Mouse (Mus musculus) thymus, postnatal 25 days (tissue): ENCODE measurements around the gene Srcin1.

Experiments used
- DNase-seq: peaks from one replicate; pipeline ENCODE4 v3.0.0; 2022

Gene Srcin1

GRCm38 (mm10) chr11:97500720-97501448, 75.1 kb downstream of the Srcin1 start:
- no peak for DNase-seq

- DNase-seq: no peak
Measured at GRCm38 (mm10) chr11:97499865-97500719, 75.9 kb downstream of the Srcin1 start, which contains the start of gene 4933428G20Rik. TSS of gene 4933428G20Rik (minus strand) at chr11:97500340.

DNA sequence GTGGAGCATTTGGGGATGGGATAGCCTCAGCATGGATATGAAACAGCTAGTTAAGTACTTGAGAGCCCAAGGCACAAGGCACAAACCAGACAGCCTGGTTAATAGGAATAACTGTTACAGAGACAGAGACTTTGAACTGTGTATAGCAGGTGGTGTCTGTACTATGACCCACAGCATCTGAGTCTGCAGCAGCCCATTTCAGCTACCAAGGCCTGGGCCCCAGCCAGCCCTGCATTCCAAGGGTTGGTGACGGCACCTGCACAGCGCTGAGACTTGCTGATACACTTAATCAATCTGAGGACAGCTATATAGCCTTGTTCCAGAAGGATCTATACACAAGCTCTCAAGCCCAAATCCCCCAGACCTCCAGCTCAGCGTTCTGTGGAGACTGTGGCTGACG, 78.4 kb downstream of the Srcin1 start:
- no peak for DNase-seq

GRCm38 (mm10) chr11:97492836-97493235, 83.2 kb downstream of the Srcin1 start:
- no peak for DNase-seq

- no peak for DNase-seq
Measured at GRCm38 (mm10) chr11:97491640-97492039, 84.3 kb downstream of the Srcin1 start.

GRCm38 (mm10) chr11:97489589-97490324, 86.2 kb downstream of the Srcin1 start:
- DNase-seq: peak; percentile 86

DNA sequence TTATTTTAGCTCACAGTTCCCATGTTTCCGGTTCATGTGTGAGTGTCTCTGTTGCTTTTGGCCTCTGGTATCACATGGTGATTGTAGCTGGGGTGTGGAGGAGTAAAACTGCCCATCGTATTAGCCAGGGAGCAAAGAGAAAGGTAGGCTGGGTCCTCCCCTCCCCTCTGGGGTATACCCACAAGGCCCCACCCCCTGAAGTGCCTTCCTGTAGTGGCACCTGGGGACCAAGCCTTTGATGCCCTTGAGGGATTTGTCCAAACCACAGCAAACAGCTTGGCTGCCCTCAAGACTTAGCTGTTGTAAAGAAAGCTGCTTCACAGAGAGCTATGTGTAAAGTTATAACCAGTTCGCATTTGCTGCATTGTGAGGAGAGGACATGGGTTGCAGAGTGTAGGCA, 88.3 kb downstream of the Srcin1 start:
- peak; percentile 39 for DNase-seq

GRCm38 (mm10) chr11:97485661-97486060, 90.3 kb downstream of the Srcin1 start:
- no peak for DNase-seq

GRCm38 (mm10) chr11:97479824-97480223, 96.2 kb downstream of the Srcin1 start:
- no peak for DNase-seq

DNA sequence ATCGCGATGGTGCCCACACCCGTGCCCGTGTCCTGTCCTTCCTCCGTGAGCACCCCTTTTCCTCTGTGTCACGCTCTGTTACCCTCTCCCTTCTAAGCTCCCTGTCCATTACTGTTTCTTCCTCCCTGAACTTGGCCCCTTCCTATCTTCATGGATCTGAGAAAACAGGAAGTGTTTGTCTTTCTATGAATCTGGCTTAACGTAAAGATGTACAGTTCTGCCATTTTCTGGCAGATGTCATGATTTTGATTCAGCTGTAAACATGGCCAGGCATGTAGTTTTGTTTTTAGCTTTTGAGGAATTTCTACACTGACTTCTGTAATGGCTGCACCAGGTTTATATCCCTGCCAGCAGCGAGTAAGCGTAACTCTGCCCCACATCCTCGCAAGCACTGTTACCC, 96.9 kb downstream of the Srcin1 start:
- no peak for DNase-seq

DNA sequence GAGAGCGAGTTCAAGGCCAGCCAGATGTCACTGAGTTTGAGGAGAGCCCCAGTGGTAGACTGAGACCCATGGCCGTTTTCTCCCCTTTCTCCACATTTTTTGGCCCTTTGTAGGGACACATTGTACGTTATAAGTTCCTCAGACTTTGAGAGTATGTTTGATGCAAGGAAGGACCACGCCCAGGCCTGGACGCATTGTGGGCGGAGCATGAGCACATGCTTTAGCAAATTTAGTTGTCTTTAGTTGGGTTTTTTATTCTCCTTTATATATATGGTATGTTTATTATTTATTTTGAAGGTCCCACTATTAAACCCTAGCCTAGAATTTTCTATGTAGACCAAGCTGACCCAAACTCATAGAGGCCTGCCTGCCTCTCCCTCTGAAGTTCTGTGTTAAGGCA, 97.6 kb downstream of the Srcin1 start:
- no peak for DNase-seq

DNA sequence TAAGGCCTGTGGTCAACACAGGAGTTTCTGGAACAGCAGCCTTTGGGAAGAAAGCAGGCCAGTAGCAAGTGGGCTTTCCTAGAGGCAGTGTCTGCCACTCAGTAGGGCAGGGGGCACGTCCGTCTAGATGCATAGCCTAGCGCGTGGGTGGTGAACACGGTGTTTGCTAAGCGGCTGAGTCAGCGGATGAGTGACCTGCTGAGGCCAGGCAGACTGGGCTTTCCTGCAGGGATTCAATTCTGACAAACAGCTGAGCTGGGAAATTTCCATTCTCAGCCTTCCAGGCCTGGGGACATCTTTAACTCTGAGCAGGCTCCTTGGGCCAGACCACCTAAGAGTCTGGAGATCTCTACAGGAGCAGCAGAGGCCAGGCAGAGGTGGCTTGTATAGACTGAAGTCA, 98.6 kb downstream of the Srcin1 start:
- DNase-seq: no peak

- peak; percentile 71 for DNase-seq
Measured at GRCm38 (mm10) chr11:97476334-97477095, 99.5 kb downstream of the Srcin1 start.

GRCm38 (mm10) chr11:97471276-97471675, 104.7 kb downstream of the Srcin1 start:
- no peak for DNase-seq

DNA sequence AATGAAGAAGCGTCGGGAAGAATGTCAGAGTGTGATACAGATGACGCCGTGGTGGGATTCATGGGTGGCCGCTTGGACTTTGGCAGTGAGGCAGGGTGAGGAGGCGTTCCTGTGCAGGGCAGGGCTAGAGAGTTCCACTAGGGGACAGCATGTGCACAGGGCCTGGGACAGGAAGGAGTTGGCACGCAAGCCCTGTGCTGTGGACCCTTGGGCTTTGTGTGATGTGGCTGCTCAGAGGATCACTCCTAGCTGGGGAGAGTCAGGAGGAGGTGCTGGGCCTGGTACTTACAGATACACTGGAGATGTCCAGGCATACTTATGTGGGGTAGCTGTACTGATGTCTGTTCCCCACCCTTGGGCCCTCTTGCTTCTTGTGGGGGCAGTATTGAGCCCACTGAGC, 106.2 kb downstream of the Srcin1 start:
- no peak for DNase-seq

GRCm38 (mm10) chr11:97468639-97469287, 107.2 kb downstream of the Srcin1 start:
- peak; percentile 82 for DNase-seq

DNA sequence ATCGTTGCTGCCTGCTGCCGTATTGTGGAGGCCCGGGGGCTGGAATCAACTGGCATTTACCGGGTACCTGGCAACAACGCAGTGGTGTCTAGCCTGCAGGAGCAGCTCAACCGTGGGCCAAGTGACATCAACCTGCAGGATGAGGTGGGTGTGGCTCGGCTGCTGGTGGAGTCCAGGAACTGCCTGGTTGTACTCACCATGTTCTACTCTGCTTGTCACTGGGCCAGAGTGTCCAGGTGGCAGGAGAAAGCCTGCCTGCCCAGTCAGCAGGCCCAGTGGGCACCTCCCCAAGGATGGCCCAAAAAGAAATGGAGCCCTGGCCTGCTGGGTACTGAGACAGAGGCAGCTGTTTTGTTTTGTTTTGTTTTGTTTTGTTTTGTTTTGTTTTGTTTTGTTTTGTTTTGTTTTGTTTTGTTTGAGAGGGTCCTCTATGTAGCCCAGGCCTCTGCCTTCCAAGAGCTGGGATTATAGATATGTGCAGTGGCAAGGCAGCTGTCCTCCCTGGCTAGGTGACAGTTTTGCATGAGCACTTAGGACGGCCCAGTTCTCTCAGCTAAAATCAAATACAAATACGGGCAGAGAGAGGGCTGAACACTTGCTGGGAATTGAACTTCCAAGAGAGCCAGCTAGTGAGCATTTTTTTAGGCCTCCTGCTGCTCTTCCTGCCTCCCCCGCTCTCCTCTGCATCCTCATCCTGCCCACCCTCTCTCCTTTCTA, 109.4 kb downstream of the Srcin1 start:
- no peak for DNase-seq

- DNase-seq: no peak
Measured at GRCm38 (mm10) chr11:97465957-97466356, 110.0 kb downstream of the Srcin1 start.

- DNase-seq: no peak
Measured at GRCm38 (mm10) chr11:97463991-97464390, 112.0 kb downstream of the Srcin1 start.

GRCm38 (mm10) chr11:97463166-97463565, 112.8 kb downstream of the Srcin1 start:
- no peak for DNase-seq

GRCm38 (mm10) chr11:97462538-97462937, 113.4 kb downstream of the Srcin1 start:
- no peak for DNase-seq
